Mouse (Mus musculus) E14TG2a.4 (cell line): ENCODE measurements at regions not wholly inside any gene's neighbourhood (a gene's known extent, or its start where the extent isn't known, plus 50 kb on each side); places are given as distances from the start of the nearest gene placed in this dataset.
"Not testable (repeated sequence)": the region's sequence is repeated elsewhere in the genome, so short reads cannot be mapped to it uniquely, and the experiment has no call there.

Source experiments
- H3K27me3 ChIP-seq: 2 replicates; pipeline ENCODE4 v1.6.1; 2014; ENCODE audit warnings: low read length, control low read depth; ENCODE audit not compliant: insufficient read depth
- H3K36me3 ChIP-seq: 2 replicates; pipeline ENCODE4 v1.6.1; 2014; ENCODE audit warnings: low read length, control low read depth; ENCODE audit not compliant: insufficient read depth
- H3K4me1 ChIP-seq: replicated peaks from 2 replicates; pipeline ENCODE4 v1.6.1; 2014; ENCODE audit warnings: low read depth, low read length, control low read depth
- H3K4me3 ChIP-seq: replicated peaks from 2 replicates; pipeline ENCODE4 v1.5.1; 2014; ENCODE audit warnings: mild to moderate bottlenecking, low read length
- H3K9me3 ChIP-seq: 2 replicates; pipeline ENCODE4 v1.6.1; 2014; ENCODE audit warnings: low read length, control low read depth
- CTCF ChIP-seq: conservative IDR thresholded peaks from 2 replicates; pipeline ENCODE4 v1.5.1; 2014; ENCODE audit warnings: low read length
- NANOG ChIP-seq: IDR thresholded peaks from 2 replicates; pipeline ENCODE4 v1.6.1; 2014; ENCODE audit warnings: borderline replicate concordance, low read length, mixed read lengths
- POU5F1 ChIP-seq: IDR thresholded peaks from 2 replicates; pipeline ENCODE4 v1.6.1; 2014; ENCODE audit warnings: low read length, borderline replicate concordance

GRCm38 (mm10) chr2:78021905-78022304, 75.7 kb upstream of the Cwc22 start:
- Histone ChIP-seq H3K4me3 (no peak overlapping the region), H3K27me3 (no peaks in the 10 kb centered on the region), H3K4me1 (no peaks in the 10 kb centered on the region), H3K36me3 (no peaks in the 10 kb centered on the region), H3K9me3 (no peaks in the 10 kb centered on the region)
- TF ChIP-seq POU5F1 (no peak), CTCF (peak; percentile 17; the same call in 1 of the 2 replicates)

DNA sequence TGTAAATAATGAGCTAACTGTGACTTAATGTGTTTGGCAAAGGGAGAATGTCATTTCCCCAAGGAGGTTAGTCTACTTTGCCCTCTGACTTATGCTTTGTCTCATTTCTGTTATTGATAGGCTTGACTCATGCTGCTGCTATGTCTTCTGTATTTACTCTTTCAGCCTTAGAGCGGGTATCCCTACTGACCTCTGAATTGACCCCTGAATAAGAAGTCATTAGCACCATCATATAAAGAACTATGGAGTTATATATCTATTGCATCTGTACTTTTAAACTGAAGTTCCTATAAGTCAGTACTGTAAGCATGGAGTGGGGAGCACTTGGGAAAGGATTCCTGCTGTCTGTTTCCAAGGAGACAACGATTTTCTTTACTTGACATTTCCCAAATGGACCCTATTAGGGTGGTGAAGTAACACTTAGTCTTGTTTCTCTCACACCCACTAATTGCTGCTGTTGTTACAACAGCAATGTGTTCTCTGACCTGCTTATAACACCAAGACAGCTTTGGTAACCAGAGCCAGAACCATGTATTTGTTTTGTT, 75.3 kb upstream of the Cwc22 start:
- H3K4me1 ChIP-seq = no peaks in the 10 kb centered on the region
- H3K4me3 ChIP-seq = no peak overlapping the region
- H3K36me3 ChIP-seq = no peaks in the 10 kb centered on the region
- no peak for TF ChIP-seq CTCF
- no peak for TF ChIP-seq NANOG
- TF ChIP-seq POU5F1 = no peak
- H3K9me3 ChIP-seq = no peaks in the 10 kb centered on the region
- no peaks in the 10 kb centered on the region for H3K27me3 ChIP-seq

DNA sequence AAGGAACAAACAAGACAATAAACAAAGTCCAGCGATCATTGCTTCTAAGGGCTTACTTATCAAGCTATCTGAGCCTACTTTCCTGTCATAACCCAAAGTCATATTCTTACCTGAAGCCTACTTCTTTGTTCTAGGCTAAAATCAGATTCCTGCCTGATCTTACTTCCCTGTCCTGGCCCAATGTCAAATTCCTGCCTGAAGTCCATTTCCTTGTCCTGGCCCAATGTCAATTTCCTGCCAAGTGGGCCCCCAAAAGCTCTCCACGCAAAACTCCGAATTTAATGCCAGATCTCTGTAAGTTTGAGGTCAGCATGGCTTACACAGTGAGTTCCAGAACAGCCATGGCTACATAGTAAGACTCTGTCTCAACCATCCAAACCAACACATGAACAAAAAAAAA, 74.3 kb upstream of the Cwc22 start:
- Histone ChIP-seq H3K9me3 (no peaks in the 10 kb centered on the region), H3K4me3 (no peak overlapping the region), H3K36me3 (no peaks in the 10 kb centered on the region), H3K4me1 (no peaks in the 10 kb centered on the region), H3K27me3 (no peaks in the 10 kb centered on the region)
- TF ChIP-seq CTCF (no peak), NANOG (no peak), POU5F1 (no peak)

DNA sequence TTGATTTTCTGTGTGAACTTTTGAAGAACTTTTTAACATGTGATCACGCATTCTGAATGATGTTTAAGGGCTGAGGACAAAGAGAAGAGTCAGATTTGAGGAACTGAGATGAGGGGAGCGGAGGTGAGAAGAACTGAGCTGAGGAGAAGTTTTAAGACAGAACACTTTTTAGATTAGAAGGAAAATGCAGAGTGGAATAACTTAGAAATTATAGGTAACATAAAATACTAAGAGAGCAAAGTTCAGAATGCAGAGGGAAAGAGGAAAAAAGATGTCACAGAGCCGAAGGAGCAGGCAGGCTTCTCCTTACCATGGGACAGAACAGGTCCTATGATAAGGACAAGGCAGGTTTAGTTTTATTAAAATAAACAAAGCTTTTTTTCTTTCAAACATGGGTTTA, 73.7 kb upstream of the Cwc22 start:
- Histone ChIP-seq H3K9me3 (no peaks in the 10 kb centered on the region), H3K36me3 (no peaks in the 10 kb centered on the region), H3K4me3 (no peak overlapping the region), H3K27me3 (no peaks in the 10 kb centered on the region), H3K4me1 (no peaks in the 10 kb centered on the region)
- TF ChIP-seq CTCF (no peak), NANOG (no peak), POU5F1 (no peak)

DNA sequence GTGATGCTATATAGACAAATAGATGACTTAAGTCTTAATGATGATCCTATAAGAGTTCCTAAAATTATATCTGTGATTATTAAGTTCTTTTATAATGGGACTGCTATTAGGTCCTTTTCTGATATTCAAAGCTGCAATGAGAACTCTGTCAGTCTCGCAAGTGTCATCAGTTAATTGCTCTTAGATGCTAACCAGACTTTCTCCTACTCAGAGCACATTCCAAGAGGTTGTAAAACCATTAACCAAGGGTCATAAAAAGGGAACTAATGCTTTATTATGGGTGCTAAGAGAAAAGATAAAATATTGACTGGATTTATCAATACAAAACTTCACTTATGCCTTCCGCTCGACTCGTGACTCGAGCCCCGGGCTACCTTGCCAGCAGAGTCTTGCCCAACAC, 66.3 kb upstream of the Cwc22 start:
- not testable (repeated sequence) for H3K4me3 ChIP-seq, H3K36me3 ChIP-seq, H3K4me1 ChIP-seq, H3K27me3 ChIP-seq
- peaks cover 11% of the 10 kb centered on the region for H3K9me3 ChIP-seq

DNA sequence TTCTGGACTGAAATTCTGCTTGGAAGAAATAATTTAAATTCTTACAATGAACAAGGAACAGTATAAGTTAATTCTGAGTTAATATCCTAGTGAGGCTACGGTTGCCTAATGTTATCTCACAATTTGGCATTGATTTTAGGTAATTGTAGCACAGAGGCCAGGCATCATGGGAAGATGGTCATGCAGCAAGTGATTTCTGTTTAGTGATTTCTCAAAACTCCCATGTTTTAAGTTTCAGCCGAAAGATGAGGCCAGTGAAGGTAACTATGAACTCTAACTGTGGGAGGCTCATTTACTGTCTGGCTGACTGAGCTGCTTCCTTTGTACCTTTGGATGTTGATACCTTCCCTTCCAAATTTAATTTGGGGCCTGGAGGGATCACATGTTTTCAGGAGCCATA, 65.6 kb upstream of the Cwc22 start:
- Histone ChIP-seq H3K9me3 (peaks cover 11% of the 10 kb centered on the region), H3K4me1 (no peaks in the 10 kb centered on the region), H3K4me3 (no peak overlapping the region), H3K36me3 (no peaks in the 10 kb centered on the region), H3K27me3 (no peaks in the 10 kb centered on the region)
- TF ChIP-seq POU5F1 (no peak), CTCF (no peak), NANOG (no peak)

- no peaks in the 10 kb centered on the region for H3K36me3 ChIP-seq
- H3K4me1 ChIP-seq = no peaks in the 10 kb centered on the region
- TF ChIP-seq CTCF (no peak), NANOG (no peak), POU5F1 (no peak)
- no peaks in the 10 kb centered on the region for H3K27me3 ChIP-seq
- peaks cover 11% of the 10 kb centered on the region for H3K9me3 ChIP-seq
- H3K4me3 ChIP-seq = no peak overlapping the region
These were observed 65.1 kb upstream of the Cwc22 start for GRCm38 (mm10) chr2:78011051-78011800.

DNA sequence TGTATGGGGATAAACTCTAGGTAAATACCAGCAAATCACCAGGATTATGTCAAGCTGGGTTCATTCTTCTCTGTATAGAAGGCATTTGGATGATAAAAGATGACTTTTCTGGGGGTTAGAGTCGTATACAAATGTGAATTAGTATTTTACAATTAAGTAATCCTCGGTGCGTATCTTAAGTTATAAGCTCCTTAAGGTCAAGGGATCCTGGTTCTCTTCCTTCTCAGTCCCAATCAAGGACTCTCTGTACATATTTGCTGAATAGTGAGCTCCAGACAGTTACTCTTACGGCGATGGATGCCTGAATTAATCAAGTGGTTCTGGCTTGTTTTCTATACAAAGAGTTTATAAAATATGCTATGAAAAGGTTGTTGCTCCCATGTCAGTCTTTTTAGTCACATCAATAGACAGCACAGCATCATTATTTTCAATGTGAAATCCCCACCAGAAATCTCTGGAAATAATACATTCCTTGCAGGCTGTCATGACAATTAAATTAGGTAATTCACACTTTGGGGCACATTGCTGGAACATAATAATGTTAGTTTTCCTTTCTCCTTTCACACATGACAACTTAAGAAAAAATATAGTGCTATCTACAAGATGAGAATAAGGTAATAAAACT, 64.0 kb upstream of the Cwc22 start:
- Histone ChIP-seq H3K9me3 (peaks cover 11% of the 10 kb centered on the region), H3K4me3 (no peak overlapping the region), H3K4me1 (no peaks in the 10 kb centered on the region), H3K27me3 (no peaks in the 10 kb centered on the region), H3K36me3 (no peaks in the 10 kb centered on the region)
- TF ChIP-seq CTCF = no peak

DNA sequence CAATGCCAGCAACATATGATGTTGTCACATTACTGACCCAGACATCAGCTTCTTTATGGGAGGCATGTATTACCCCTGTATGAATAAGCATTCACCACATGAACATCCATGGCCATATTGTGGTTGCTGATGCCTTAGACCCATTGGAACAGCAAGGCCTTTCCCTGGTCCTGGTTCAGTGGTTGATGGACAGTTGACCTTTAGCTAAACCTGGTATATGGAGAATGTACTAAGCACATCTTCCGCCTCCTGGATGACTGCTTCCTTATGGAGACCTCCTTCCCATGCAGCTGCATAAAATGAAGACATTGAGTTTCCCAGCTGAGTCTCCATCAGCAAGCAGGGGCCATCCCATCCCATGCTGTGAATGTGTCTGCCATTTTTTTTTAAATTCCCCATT, 61.9 kb upstream of the Cwc22 start:
- Histone ChIP-seq H3K4me3 (no peak overlapping the region), H3K9me3 (peaks cover 11% of the 10 kb centered on the region), H3K36me3 (no peaks in the 10 kb centered on the region), H3K27me3 (no peaks in the 10 kb centered on the region), H3K4me1 (no peaks in the 10 kb centered on the region)
- TF ChIP-seq CTCF (no peak), NANOG (no peak), POU5F1 (no peak)
